ENCODE assay signal across 12 mouse cellular contexts in the genomic region with DNA sequence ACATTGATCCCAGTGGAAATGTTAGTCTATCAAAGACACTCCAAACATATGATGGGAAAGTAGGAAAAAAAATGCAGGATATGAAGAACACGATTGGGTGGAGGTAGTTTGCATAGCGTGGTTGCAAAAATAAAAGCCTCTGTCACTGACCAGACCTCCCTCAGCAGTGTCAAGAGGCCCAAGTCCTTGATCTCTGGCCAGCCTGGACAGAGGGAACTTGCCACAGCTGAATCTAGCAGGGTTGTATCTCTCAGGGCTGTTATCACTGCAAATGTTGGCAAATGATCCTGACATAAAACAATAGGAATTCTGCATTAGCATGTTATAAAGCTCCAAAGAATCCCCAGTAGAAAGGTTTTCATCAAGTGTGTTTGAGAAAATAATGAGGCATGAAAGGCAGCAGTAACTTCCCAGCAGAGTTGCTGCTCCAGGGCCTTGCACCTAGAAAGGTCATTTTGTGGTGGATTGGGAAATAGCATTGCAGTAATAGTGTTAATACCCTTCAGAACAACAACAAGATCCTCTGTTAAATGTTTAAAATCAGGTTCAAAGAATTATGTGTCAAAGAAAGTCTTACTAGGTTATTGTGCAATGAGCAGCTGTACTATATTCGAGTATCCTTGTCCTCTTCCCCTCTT. TPM values are rescaled to one million over a fixed set of nuclear protein-coding genes. Genes with fewer than 3 reads are reported as not detected.
DNase-seq lines count a peak whose midpoint lies in the region; ATAC-seq and TF ChIP-seq lines count a peak whose summit lies in the region.
"Had no signal": no experiment of that assay in that cellular context is flagged by ENCODE, and none has a peak within 500 bp of the region (broad histone marks: within the 10 kb centered on the region; RNA-seq: fewer than 3 reads in every experiment).

No protein-coding gene starts in this region.

- in situ Hi-C loops in Patski (cut with MboI; ENCODE audit: low pct_unique_long_range_greater_than_20kb), result no loop called here

- 34% methylated on average over 3 of the region's 3 CpGs for WGBS in heart, postnatal 0 days
- 65% methylated on average over 3 of the region's 3 CpGs for WGBS in forebrain, embryonic 12.5 days

- ATAC-seq in Patski, result peak; percentile 84
- ATAC-seq in heart, postnatal 0 days (ENCODE audit: insufficient read depth, low read depth), result no peak; the same call in 1 of the 2 replicates
- ATAC-seq in forebrain, embryonic 12.5 days (ENCODE audit: low FRiP score), result no peak

- H3K27me3 ChIP-seq in C2C12 (ENCODE audit: control insufficient read depth, insufficient read depth, insufficient read length) (no peaks in the 10 kb centered on the region), Patski (no peaks in the 10 kb centered on the region)
- no peaks in the 10 kb centered on the region for H3K27me3 ChIP-seq in heart, postnatal 0 days (ENCODE audit: control insufficient read depth, insufficient read depth, low read length)
- no peaks in the 10 kb centered on the region for H3K27me3 ChIP-seq in forebrain, embryonic 12.5 days
- H3K27me3 ChIP-seq: embryonic facial prominence, embryonic 13.5 days; hindbrain, embryonic 12.5 days; limb, embryonic 15.5 days had no signal

- H3K79me2 ChIP-seq in C2C12 (ENCODE audit: control insufficient read depth, insufficient read depth), result no peaks in the 10 kb centered on the region

- no peak overlapping the region for H3K27ac ChIP-seq in heart, postnatal 0 days (ENCODE audit: low read depth)
- H3K27ac ChIP-seq in forebrain, embryonic 12.5 days, result no peak overlapping the region
- H3K27ac ChIP-seq: embryonic facial prominence, embryonic 13.5 days; hindbrain, embryonic 12.5 days; limb, embryonic 15.5 days had no signal

- H3K9me3 ChIP-seq in heart, postnatal 0 days (replicated peaks; ENCODE audit: control insufficient read depth, low read length), result no peaks in the 10 kb centered on the region
- H3K9me3 ChIP-seq in forebrain, embryonic 12.5 days, result no peaks in the 10 kb centered on the region
- H3K9me3 ChIP-seq: embryonic facial prominence, embryonic 13.5 days; hindbrain, embryonic 12.5 days; limb, embryonic 15.5 days had no signal

- H3ac ChIP-seq in C2C12 (ENCODE audit: control insufficient read depth, insufficient read length, low read depth), result no peak overlapping the region

- CTCF ChIA-PET in Patski (lab: Charles Lee), result interaction anchor here (0.7 to 1.9 kb wide), 13 partner anchors 16 to 220 kb away, joined by 3 to 8 read pairs (median 3); no protein-coding TSS in a partner anchor

- H3K79me3 ChIP-seq in C2C12 (ENCODE audit: low read depth), result no peaks in the 10 kb centered on the region

- no peaks in the 10 kb centered on the region for H3K4me1 ChIP-seq in heart, postnatal 0 days (ENCODE audit: control insufficient read depth, insufficient read depth)
- no peaks in the 10 kb centered on the region for H3K4me1 ChIP-seq in forebrain, embryonic 12.5 days
- H3K4me1 ChIP-seq: hindbrain, embryonic 12.5 days had no signal

- H3K4me2 ChIP-seq in heart, postnatal 0 days (ENCODE audit: low read depth, low read length), result no peak overlapping the region
- H3K4me2 ChIP-seq in forebrain, embryonic 12.5 days, result no peak overlapping the region
- H3K4me2 ChIP-seq: embryonic facial prominence, embryonic 13.5 days; hindbrain, embryonic 12.5 days; limb, embryonic 15.5 days had no signal

- no peak for TF ChIP-seq EP300 in heart, postnatal 0 days (IDR thresholded peaks at IDR 0.05; ENCODE audit: low read depth)

- H3K4me3 ChIP-seq in C2C12 (ENCODE audit: insufficient read depth, poor library complexity, severe bottlenecking), result no peak overlapping the region
- no peak overlapping the region for H3K4me3 ChIP-seq in heart, postnatal 0 days (ENCODE audit: low read depth, low read length)
- H3K4me3 ChIP-seq in forebrain, embryonic 12.5 days (replicated peaks), result no peak overlapping the region
- H3K4me3 ChIP-seq: embryonic facial prominence, embryonic 13.5 days; hindbrain, embryonic 12.5 days; limb, embryonic 15.5 days had no signal

- POLR2A ChIA-PET in Patski (lab: Charles Lee), result interaction anchor here (0.9 to 1.4 kb wide), 3 partner anchors 19 to 132 kb away, joined by 4 to 5 read pairs (median 4); no protein-coding TSS in a partner anchor

- no peaks in the 10 kb centered on the region for H3K36me3 ChIP-seq in C2C12 (ENCODE audit: control insufficient read depth, insufficient read depth)
- no peaks in the 10 kb centered on the region for H3K36me3 ChIP-seq in heart, postnatal 0 days (replicated peaks; ENCODE audit: control insufficient read depth, insufficient read depth, low read length)
- no peaks in the 10 kb centered on the region for H3K36me3 ChIP-seq in forebrain, embryonic 12.5 days (replicated peaks)
- H3K36me3 ChIP-seq: embryonic facial prominence, embryonic 13.5 days; hindbrain, embryonic 12.5 days; limb, embryonic 15.5 days had no signal

- H3K9ac ChIP-seq in heart, postnatal 0 days (replicated peaks; ENCODE audit: low read depth, low read length), result no peak overlapping the region
- no peak overlapping the region for H3K9ac ChIP-seq in forebrain, embryonic 12.5 days
- H3K9ac ChIP-seq: embryonic facial prominence, embryonic 13.5 days; hindbrain, embryonic 12.5 days; limb, embryonic 15.5 days had no signal

- TF ChIP-seq CTCF in C2C12 (IDR thresholded peaks at IDR 0.05; ENCODE audit: control insufficient read depth, insufficient read depth, insufficient read length) (no peak), Patski (IDR thresholded peaks at IDR 0.05) (no peak)
- TF ChIP-seq CTCF in heart, postnatal 0 days (IDR thresholded peaks at IDR 0.05; ENCODE audit: low read depth), result no peak

- peak; percentile 10 for DNase-seq in kidney, postnatal 10 days
- no peak for DNase-seq in kidney, adult 18-20 months
- DNase-seq in Patski (ENCODE audit: low read depth, low spot score), result peak; percentile 83
- DNase-seq in heart, postnatal 0 days (ENCODE audit: low spot score), result peak; percentile 7
- no peak for DNase-seq in spleen, postnatal 36 days (ENCODE audit: low spot score in 2 of 2)
- DNase-seq: cerebellum, adult 18-20 months had no signal

TF ChIP-seq in C2C12, 6 proteins besides CTCF, POLR2A, EP300 and RAD21:
- TF ChIP-seq MYOD1 (IDR thresholded peaks at IDR 0.05; ENCODE audit: control insufficient read depth, insufficient read length, low read depth) (no peak), CEBPB (IDR thresholded peaks at IDR 0.05; ENCODE audit: low read depth) (peak; percentile 58)

RNA-seq across cellular contexts. Expression of gene Efemp1, which starts 56.0 kb away (rescaled TPM):
- polyA plus RNA-seq in C2C12 (2012; fragmentation: generic; extraction: Trizol), result 0.07 TPM
- 0.68 TPM for polyA plus RNA-seq in Patski (2021)
- 10.8 and 33.9 TPM in 2 replicates for total RNA-seq in heart, postnatal 0 days (2014; rRNA removed; ENCODE audit: low replicate concordance)
- polyA plus RNA-seq in heart, postnatal 0 days (2015; fragmentation: Nextera tagmentation; extraction: Ambion mirVana), result 13.5 and 17.6 TPM in 2 replicates
- polyA plus RNA-seq in forebrain, embryonic 12.5 days (2016; fragmentation: Nextera tagmentation; extraction: Ambion mirVana), result 5.2 and 6.7 TPM in 2 replicates
- total RNA-seq: megakaryocyte-erythroid progenitor cell, adult 5-6 weeks had no signal

Comparison
In these comparisons a context has a peak if more than half of its experiments do, and no peak if none do; other contexts are left out.
1. DNase-seq: peak in kidney, postnatal 10 days (single experiment), Patski (single experiment) and heart, postnatal 0 days (single experiment); none in kidney, adult 18-20 months (single experiment) and spleen, postnatal 36 days (0 of 2).